Mouse (Mus musculus): ENCODE data around the gene Sh3bp4. TPM values are rescaled to one million over a fixed set of nuclear protein-coding genes. Genes with fewer than 3 reads are reported as not detected.

Gene Sh3bp4
- total RNA-seq, 1 experiment from 2014 or later = 0.18 TPM

DNA sequence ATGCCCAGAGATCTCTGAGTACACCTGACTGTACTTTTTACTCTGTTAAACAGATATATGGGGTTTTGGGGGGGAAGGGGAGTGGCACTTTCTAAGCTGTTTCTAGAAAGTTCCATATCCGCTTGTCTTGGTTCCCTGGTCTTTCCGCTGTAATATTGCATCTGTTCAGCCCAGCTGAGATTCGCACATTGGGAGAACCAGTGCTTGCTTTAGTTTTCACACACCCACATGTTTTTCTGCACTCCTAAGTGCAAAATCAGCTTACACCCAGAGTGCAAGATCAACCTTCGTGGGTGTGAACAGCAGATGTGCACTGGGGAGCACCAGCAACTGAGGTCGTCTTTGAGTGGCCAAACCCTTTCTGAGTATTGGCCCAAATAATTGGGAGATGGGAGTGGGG is 94.1 kb downstream of the Sh3bp4 start:
- no peak for ATAC-seq (replicated peaks; ENCODE audit: low read depth, poor library complexity, severe bottlenecking)

DNA sequence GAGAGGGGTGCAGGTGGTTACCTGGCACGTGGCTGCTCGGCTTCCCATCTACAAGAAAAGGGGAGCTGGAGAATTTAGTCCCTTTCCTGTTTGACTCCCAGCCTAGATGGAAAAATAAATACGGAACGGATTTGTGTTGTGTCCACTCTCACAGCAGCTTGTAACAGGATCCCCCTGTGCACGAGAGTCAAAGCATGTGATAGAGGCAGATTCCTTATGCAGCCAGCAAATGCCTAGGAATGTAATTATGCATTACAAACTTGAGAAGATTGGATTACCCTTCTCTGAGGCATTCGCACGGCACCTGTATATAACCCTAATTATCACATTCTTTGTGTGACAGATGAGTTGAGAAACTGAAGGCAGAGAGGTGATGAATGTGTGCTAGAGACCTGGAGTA is 94.5 kb downstream of the Sh3bp4 start:
- ATAC-seq (replicated peaks; ENCODE audit: low read depth, poor library complexity, severe bottlenecking) = no peak

DNA sequence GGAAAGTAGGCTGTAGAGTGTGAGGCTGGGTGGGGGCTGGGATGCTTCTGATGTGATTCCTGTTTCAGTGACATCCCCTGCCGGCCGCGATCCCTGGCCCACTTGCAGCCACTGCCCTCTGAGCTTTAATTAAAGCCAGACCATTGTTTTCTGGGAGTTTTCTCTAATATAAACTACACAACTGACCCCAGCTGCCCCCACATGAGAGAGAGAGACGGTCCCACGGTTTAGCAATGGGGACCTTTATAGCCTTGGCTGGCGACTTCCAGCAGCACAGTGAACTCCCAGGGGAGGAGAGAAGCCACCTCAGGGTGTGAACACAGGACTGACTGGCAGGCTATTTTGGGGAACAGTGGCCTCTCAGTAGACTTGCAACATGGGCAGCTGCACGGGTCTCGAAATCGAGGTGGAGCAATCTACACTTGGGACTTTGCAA is 96.6 kb downstream of the Sh3bp4 start:
- no peak for ATAC-seq (replicated peaks; ENCODE audit: low read depth, poor library complexity, severe bottlenecking)

DNA sequence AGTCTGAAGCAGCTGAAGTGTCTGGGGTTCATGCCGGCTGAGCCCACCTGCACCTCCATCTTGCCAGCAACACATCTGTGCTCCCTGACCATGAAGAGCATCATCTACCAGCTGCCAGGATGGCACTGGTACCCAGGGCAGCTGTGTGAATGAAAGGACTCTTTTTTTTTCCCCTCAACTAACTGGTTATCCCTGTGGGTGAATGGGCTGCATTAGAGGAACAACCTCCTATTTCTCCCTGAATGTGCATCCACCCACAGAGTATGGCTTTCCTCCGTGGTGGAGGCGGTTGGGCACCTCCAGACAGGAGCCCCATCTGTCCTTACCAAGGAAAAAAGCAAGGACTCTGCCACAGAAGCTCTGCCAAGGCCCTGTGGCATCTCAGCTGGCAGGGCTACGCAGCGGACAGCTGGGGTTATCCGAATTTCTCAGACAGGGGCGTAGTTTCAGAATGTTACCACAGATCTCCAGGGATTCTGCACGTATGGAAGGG is 101.1 kb downstream of the Sh3bp4 start:
- no peak for ATAC-seq (replicated peaks; ENCODE audit: low read depth, poor library complexity, severe bottlenecking)

DNA sequence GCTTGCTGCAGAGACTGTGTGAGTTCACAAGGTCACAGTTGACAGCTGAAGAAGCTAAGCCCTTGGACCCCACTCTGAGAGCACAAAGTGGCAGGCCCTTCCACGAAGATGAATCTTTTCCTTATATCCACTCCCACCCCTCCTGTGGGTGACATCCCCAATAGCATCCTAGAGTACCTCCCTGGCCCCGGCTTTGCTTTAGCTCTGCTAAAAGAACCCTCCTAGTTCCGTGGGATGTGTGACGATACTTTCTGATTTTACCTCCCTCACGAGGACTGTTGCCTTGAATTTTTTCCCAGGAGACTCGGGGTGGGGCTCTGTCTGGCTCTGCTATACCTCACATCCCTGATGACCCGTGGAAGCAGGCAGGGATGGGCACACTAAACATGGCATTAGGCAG is 104.4 kb downstream of the Sh3bp4 start:
- ATAC-seq (replicated peaks; ENCODE audit: low read depth, poor library complexity, severe bottlenecking) = no peak

DNA sequence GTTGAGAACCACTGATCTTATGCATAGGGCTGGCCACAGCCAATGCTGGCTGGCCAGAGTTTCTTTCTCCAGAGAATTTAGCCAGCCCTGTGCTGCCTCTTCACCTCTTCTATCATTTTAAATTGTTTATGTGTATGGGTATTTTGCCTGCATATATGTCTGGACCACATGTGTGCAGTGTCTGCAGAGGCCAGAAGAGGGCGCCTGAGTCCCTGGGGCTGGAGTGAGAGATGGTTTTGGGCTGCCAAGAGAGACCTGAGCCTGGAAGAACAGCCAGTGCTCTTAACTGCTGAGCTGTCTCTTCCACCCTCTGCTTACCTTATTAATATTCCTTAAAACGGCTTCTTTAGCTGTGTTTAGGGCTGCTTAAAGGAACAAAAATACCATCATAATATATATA is 105.1 kb downstream of the Sh3bp4 start:
- no peak for ATAC-seq (replicated peaks; ENCODE audit: low read depth, poor library complexity, severe bottlenecking)

DNA sequence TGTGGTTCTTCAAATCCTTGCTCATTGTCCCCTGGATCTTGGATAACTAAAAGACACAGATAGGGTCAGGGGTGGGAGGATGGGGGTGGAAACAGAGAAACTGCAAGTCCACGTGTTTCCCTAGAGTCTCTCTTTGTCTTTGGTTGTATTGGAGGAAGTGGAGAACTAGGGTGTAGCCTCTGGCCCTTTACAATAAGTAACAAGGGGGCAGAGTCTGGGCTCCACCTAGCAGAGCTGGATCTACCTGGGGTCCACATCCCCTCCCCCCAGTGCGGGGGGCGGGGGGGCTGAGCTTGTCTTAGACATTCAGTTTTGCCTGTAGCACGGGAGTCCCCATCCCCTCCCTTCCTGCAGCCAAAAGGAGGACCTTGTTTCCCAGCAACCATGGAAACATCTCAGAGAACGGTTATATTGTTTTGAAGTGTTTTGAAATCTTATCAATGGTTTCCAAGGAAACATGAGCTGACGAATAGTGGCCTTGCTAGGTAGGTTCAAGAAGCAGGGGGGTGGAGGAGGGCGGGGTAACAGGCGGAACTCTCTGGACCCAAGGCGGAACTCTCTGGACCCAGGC is 113.1 kb downstream of the Sh3bp4 start:
- peak; percentile 69 for ATAC-seq (replicated peaks; ENCODE audit: low read depth, poor library complexity, severe bottlenecking)

DNA sequence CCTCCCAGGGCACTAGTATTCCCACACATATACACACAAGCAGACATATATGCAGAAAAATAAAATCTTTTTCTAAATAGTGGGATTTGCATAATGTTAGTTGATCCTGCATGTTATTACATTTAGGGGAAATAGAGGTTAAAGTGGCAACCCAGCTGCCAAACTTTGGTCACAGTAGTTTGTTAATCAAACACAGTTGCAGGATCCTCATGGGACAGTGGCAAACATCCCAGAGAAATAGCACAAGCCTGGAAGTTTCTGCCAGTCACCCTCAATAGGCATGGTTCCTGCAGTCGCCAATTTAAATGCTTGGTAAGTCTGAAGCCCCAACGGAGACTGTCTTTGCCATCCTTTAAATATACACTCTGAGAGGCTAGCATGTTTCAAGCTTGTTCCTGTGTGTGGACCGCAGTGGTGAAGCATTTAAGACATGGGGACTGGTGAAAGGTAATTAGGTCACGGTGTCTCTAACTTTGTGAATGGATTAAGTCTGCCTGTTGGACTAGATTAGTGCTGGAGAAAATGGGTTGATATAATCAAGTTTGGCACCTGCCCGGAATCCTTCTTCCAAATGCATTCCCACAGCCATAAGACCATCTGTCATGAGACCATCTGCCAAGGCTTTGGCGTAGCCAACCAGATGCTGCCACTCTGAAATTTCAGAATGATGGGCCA is 114.0 kb downstream of the Sh3bp4 start:
- ATAC-seq (replicated peaks; ENCODE audit: low read depth, poor library complexity, severe bottlenecking) = no peak

DNA sequence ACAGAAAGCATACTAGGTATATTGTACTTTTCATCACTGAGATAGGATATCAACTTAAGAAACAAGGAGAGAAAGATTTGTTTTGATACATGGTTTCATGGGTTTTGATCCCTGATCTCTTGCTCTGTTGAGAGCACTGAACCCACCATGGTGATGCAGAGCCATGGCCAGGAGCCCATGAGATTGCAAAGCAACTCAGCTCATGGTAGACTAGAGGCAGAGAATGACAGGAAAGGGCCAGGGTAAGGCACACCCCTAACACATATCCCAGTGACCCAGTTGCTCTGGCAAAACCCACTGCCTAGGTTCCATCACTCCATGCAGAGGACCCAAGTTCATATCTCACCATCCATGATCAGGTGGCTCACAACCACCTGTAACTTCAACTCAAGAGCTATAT is 114.6 kb downstream of the Sh3bp4 start:
- ATAC-seq (replicated peaks; ENCODE audit: low read depth, poor library complexity, severe bottlenecking) = no peak

DNA sequence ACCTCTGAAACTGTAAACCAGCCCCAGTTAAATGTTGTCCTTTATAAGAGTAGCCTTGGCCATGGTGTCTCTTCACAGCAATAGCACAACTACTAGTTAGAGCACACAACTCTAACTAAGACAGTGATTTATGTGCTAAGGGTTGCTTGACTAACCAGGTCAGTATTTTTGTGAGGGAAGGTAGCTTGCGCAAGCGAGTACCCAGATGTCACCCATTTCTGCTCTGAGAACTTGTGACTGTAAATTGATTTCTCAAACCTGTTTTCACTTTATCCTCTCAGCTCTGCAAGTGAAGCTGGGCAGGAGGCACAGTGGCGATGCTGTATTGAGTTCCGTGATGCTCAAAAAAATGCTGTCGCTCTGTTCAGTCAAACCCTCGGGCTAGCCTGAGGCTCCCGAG is 117.2 kb downstream of the Sh3bp4 start:
- no peak for ATAC-seq (replicated peaks; ENCODE audit: low read depth, poor library complexity, severe bottlenecking)

DNA sequence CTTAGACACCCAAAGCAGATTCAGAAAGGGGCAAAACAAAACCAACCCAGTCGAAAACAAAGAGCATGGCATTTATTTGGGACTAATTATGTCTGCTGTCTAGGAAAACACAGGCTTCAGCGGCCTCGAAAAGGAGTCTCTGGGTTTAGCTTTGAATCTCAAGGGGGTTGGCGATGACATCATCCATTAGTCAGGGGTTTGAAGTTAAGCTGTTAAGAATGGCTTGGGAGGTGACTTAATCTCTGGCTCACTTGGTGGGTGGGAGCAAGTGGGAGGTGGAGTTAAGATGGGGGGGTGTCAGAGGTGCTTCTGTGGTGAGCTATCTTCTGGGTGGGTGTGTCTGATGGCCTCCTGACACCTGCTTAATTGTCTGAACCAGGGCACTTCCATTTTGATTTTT is 117.9 kb downstream of the Sh3bp4 start:
- no peak for ATAC-seq (replicated peaks; ENCODE audit: low read depth, poor library complexity, severe bottlenecking)

DNA sequence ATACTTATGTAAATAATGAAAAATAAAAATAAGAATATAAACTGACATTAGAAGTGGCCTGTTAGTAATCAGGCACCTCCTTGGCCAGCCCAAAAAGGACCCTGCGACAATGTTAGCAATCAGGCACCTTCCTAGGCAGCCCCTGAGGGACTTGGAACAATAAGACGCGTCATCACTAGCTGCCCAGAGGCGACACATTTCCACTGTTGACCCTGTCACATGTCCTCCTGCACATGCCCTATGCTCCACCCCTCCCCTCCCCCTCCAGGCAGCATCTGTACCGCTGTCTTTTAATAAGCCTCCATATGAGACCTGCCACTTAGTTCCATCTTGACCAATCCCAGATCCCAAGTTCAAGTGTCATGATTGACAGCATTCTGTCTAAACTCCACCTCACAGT is 119.0 kb downstream of the Sh3bp4 start:
- ATAC-seq (replicated peaks; ENCODE audit: low read depth, poor library complexity, severe bottlenecking) = no peak

DNA sequence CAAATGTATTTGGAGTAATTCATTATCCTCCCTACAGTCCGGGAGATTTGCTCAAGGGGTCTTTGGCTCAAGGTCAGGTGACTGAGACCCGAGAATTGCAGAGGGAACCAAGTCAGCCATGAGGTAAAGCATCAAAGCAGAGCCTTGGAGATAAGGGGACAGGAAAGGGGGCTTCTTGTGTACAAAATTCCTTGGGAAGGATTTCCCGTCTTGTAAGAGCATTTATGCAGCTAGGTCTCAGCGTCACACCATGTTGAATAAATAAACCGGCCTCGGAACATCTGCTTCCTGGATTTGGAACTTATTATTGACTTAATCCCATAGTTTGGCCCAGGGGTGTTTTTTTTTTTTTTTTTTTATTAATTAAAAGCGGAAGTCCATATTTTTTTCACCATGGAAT is 120.4 kb downstream of the Sh3bp4 start:
- ATAC-seq (replicated peaks; ENCODE audit: low read depth, poor library complexity, severe bottlenecking) = no peak

DNA sequence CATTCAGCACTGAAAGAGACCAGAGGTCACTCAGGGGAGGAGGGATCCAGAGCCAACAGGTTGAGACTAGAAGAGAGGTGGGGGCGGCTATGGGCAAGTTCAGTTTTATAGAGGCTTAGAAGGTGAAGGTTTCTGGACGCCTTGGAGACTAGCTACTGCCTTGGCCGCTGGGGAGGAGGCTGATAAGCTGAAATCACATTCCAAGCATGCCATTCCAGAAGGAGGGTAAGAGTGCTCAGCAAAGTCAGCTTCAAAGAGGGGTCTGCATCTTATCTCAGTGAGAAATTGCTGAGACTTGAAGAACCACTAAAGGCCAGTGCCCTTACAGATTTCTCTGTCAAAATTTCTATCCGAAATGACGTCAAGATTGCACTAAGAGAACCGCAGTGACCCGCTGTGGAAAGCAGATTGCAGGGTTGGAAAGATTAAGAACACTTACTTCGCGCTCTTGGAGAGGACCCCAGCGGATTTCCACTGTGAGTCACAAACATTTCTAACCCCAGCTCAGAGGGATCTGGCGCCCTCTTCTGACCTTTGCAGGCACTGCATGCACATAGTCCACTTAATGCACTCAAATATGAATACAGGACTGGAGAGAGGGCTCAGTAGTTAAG is 121.0 kb downstream of the Sh3bp4 start:
- peak; percentile 66 for ATAC-seq (replicated peaks; ENCODE audit: low read depth, poor library complexity, severe bottlenecking)

DNA sequence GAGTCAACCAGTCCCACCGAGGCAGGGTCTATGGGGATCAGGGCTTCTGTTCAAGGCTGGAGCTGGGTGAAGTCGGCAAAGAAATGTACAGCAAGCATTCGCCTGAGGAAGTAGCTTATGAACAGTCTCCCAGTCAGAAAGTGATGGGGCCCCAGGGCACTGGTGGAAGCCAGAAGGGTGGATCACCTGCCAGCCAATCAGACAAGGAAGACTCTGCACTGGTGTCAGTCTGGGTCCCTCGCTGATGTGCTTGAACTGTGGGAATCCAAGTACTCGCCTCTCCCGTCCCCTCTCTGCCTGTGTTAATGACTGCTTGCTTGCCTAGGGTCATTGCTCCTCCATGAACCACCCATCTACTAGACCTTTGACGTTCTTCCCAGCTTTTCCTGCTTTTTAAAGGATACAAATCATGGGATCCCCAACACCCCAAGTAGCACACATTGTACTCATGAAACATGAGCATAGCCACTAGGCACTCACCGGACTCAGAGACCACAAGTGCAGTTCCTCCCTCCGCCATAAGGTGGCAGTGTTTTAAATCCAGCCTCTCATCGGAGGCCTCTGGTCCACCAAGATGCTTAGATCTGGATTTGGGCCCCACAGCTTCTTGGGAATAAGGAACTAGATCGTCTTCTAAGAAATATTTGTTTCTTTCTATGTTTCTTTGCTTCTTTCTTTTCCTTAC is 122.5 kb downstream of the Sh3bp4 start:
- peak; percentile 83 for ATAC-seq (replicated peaks; ENCODE audit: low read depth, poor library complexity, severe bottlenecking)

DNA sequence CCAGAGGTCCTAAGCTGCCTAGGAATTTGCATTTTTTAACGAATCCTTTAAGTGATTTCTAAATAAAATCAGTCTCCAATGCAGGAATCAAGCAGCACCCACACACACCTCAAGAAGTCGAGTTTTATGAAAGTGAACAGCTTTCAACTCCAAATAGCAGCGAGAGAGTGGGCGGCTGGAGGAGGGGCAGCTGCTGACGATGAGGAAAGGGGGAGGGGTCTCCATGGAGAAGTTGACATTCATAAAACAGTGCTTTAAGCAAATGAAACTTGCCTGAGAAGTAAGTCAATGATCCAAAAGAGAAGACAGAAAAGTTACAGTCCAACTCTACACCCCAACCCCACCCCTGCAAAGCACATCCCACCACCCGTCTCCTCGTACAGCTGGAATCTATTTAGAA is 123.4 kb downstream of the Sh3bp4 start:
- ATAC-seq (replicated peaks; ENCODE audit: low read depth, poor library complexity, severe bottlenecking) = no peak

DNA sequence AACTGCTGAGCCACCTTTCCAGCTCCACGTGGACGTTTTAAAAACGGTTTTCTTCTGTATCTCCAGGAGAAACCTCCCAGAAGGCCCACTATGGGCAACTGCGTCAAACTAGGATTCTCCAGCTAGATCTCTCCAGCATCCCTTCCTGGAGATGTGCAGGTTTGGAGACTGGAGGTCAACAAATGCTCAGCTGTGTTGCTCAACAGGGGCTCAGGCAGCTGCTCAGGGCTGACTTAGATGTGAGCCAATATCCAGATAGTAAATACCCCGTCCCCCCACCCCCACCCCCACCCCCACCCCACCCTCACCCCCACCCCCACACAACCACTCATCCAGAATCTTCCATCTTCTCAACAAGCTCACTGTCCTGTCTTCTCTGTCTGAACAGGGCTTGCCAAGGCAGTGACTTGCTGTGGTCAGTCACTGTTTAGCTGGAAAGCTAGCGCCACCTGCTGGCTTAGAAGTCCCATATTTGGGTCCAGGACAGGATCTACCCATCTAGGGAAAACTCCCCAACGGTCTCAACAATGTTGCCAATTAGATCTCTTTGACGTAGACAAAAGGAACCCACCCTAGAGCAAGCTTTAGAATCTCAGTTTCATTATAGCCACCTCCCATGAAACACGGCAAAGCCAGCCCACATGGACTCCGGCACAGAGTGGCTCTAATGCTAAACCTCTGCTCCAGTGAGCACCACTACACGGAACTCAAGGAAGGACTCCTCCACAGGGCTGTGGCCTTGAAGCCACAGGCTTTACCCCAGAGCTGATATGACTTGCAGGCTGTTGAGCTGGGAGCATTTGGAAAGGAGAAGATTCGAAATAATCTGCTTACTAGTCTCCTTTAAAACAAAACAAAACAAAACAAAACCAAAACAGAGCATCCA is 125.9 kb downstream of the Sh3bp4 start:
- peak; percentile 55; the same call in 1 of the 2 replicates for ATAC-seq (replicated peaks; ENCODE audit: low read depth, poor library complexity, severe bottlenecking)

Data from common myeloid progenitor, adult 5-6 weeks (primary cell).